Mouse (Mus musculus) gastrocnemius, postnatal 4 days (tissue): ENCODE measurements around the gene Tns1. TPM values are rescaled to one million over a fixed set of nuclear protein-coding genes. Genes with fewer than 3 reads are reported as not detected.
A peak's percentile ranks its signal among the peaks of the same experiment; 100 is the strongest.

Source experiments
- DNase-seq, 2 experiments: peaks; one replicate each; pipeline ENCODE4 v3.0.0; 2021 to 2022; ENCODE audit warnings: low spot score in 2 of 2, mixed read lengths in 2 of 2
- total RNA-seq, 2 experiments: library from RNA; stranded (reverse); gene quantifications; 2 replicates each; pipeline ENCODE4 v1.2.3; 2021

Gene Tns1
- total RNA-seq, 2 experiments from 2014 or later = 259 to 265 TPM

- DNase-seq = peak; percentile 80 to 93
Observed at GRCm38 (mm10) chr1:73962668-73963371, 161.4 kb downstream of the Tns1 start.

- DNase-seq = no peak
Observed at GRCm38 (mm10) chr1:73962049-73962448, 162.2 kb downstream of the Tns1 start.

- DNase-seq = no peak
Observed at GRCm38 (mm10) chr1:73959758-73960157, 164.5 kb downstream of the Tns1 start.

- DNase-seq = no peak
Observed at GRCm38 (mm10) chr1:73959344-73959743, 164.9 kb downstream of the Tns1 start.

- DNase-seq = peak in 1 of 2 experiments; percentile 69
Observed at GRCm38 (mm10) chr1:73958210-73958983, 165.9 kb downstream of the Tns1 start.

- no peak for DNase-seq
Observed at GRCm38 (mm10) chr1:73957428-73957827, 166.8 kb downstream of the Tns1 start.

GRCm38 (mm10) chr1:73956320-73956719 lies 167.9 kb downstream of the Tns1 start:
- DNase-seq = no peak

- DNase-seq = peak in 1 of 2 experiments; percentile 68
Observed at GRCm38 (mm10) chr1:73955259-73955842, 168.9 kb downstream of the Tns1 start.

GRCm38 (mm10) chr1:73954614-73955013 lies 169.6 kb downstream of the Tns1 start:
- no peak for DNase-seq

GRCm38 (mm10) chr1:73954015-73954408 lies 170.2 kb downstream of the Tns1 start:
- DNase-seq = no peak

- DNase-seq = no peak
Observed at GRCm38 (mm10) chr1:73953317-73954014, 170.8 kb downstream of the Tns1 start.

GRCm38 (mm10) chr1:73952598-73952997 lies 171.7 kb downstream of the Tns1 start:
- DNase-seq = no peak

GRCm38 (mm10) chr1:73951178-73951577 lies 173.1 kb downstream of the Tns1 start:
- DNase-seq = no peak

GRCm38 (mm10) chr1:73948757-73949156 lies 175.5 kb downstream of the Tns1 start:
- DNase-seq = no peak

- no peak for DNase-seq
Observed at GRCm38 (mm10) chr1:73947525-73948304, 176.5 kb downstream of the Tns1 start.

GRCm38 (mm10) chr1:73946701-73947100 lies 177.5 kb downstream of the Tns1 start:
- no peak for DNase-seq

GRCm38 (mm10) chr1:73944393-73944792 lies 179.9 kb downstream of the Tns1 start:
- DNase-seq = no peak

GRCm38 (mm10) chr1:73943667-73944289 lies 180.5 kb downstream of the Tns1 start:
- peak; percentile 71 to 87 for DNase-seq

- DNase-seq = no peak
Observed at GRCm38 (mm10) chr1:73943255-73943654, 181.0 kb downstream of the Tns1 start.

GRCm38 (mm10) chr1:73942243-73942642 lies 182.0 kb downstream of the Tns1 start:
- DNase-seq = peak in 1 of 2 experiments; percentile 76
